Mouse (Mus musculus): ENCODE results near the gene Stxbp3. TPM values are rescaled to one million over a fixed set of nuclear protein-coding genes. Genes with fewer than 3 reads are reported as not detected.

Gene Stxbp3
- polyA plus RNA-seq, 1 experiment from 2014 or later, result 14.1 TPM

GRCm38 (mm10) chr3:108751061-108751460 is 89.3 kb downstream of the Stxbp3 start:
- no peak overlapping the region for H3K4me3 ChIP-seq
- H3K27ac ChIP-seq, result no peak overlapping the region
- H3K9me3 ChIP-seq, result no peaks in the 10 kb centered on the region
- no peak for ATAC-seq (replicated peaks)
- H3K27me3 ChIP-seq (replicated peaks), result no peaks in the 10 kb centered on the region
- no peak overlapping the region for H3K9ac ChIP-seq
- H3K4me1 ChIP-seq, result no peaks in the 10 kb centered on the region
- no peaks in the 10 kb centered on the region for H3K36me3 ChIP-seq (replicated peaks)
- 76% methylated on average over 6 of the region's 6 CpGs for WGBS
- no peak overlapping the region for H3K4me2 ChIP-seq

GRCm38 (mm10) chr3:108744060-108744459 is 96.3 kb downstream of the Stxbp3 start:
- WGBS, result 80% methylated on average over 4 of the region's 4 CpGs
- no peak overlapping the region for H3K27ac ChIP-seq
- H3K9ac ChIP-seq, result no peak overlapping the region
- ATAC-seq (replicated peaks), result no peak
- no peaks in the 10 kb centered on the region for H3K27me3 ChIP-seq (replicated peaks)
- no peaks in the 10 kb centered on the region for H3K36me3 ChIP-seq (replicated peaks)
- no peak overlapping the region for H3K4me3 ChIP-seq
- no peaks in the 10 kb centered on the region for H3K4me1 ChIP-seq
- H3K4me2 ChIP-seq, result no peak overlapping the region
- H3K9me3 ChIP-seq, result no peaks in the 10 kb centered on the region

Other genes starting within 250 kb of the Stxbp3 start
- gene Wdr47, start 249.2 kb downstream of the Stxbp3 start, polyA plus RNA-seq (2015; fragmentation: Nextera tagmentation; extraction: Ambion mirVana), result 110 and 114 TPM in 2 replicates
- 39.6 and 48.3 TPM in 2 replicates for gene Clcc1, start 186.6 kb downstream of the Stxbp3 start, polyA plus RNA-seq (2015; fragmentation: Nextera tagmentation; extraction: Ambion mirVana)
- 16.1 and 20.1 TPM in 2 replicates for gene Gpsm2, start 118.2 kb downstream of the Stxbp3 start, polyA plus RNA-seq (2015; fragmentation: Nextera tagmentation; extraction: Ambion mirVana)
- gene Aknad1, start 100.9 kb downstream of the Stxbp3 start, polyA plus RNA-seq (2015; fragmentation: Nextera tagmentation; extraction: Ambion mirVana), result not detected in 2 replicates
- 0.05 and 0.18 TPM in 2 replicates for gene Fndc7, start 49.5 kb upstream of the Stxbp3 start, polyA plus RNA-seq (2015; fragmentation: Nextera tagmentation; extraction: Ambion mirVana)
- gene Prpf38b, start 71.2 kb upstream of the Stxbp3 start, polyA plus RNA-seq (2015; fragmentation: Nextera tagmentation; extraction: Ambion mirVana), result 55.8 TPM in 2 replicates
- 2.3 and 3.4 TPM in 2 replicates for gene Henmt1, start 99.3 kb upstream of the Stxbp3 start, polyA plus RNA-seq (2015; fragmentation: Nextera tagmentation; extraction: Ambion mirVana)
- gene Gm9857, start 99.9 kb upstream of the Stxbp3 start, polyA plus RNA-seq (2015; fragmentation: Nextera tagmentation; extraction: Ambion mirVana), result not detected in 2 replicates
- 22.3 and 25.3 TPM in 2 replicates for gene Fam102b, start 187.1 kb upstream of the Stxbp3 start, polyA plus RNA-seq (2015; fragmentation: Nextera tagmentation; extraction: Ambion mirVana)
- not detected in 2 replicates for gene Slc25a54, start 239.9 kb upstream of the Stxbp3 start, polyA plus RNA-seq (2015; fragmentation: Nextera tagmentation; extraction: Ambion mirVana)